Mouse (Mus musculus): Measurements from ENCODE around the gene Gm10647.

GRCm38 (mm10) chr9:66833851-66834250 lies 37.0 kb downstream of the Gm10647 start:
- TF ChIP-seq CTCF (IDR thresholded peaks at IDR 0.05; ENCODE audit: control insufficient read depth, insufficient read depth, insufficient read length) (no peak), CEBPB (IDR thresholded peaks at IDR 0.05; ENCODE audit: low read depth) (no peak), MAX (IDR thresholded peaks at IDR 0.05) (no peak), USF1 (IDR thresholded peaks at IDR 0.05; ENCODE audit: low read depth) (no peak)

Measured in C2C12 (cell line).